Mouse (Mus musculus) testis, adult 2 months (tissue): ENCODE data around the gene Sfta2.

Source experiments
- CTCF ChIP-seq: fragments of 200-500 bp; IDR thresholded peaks from 2 replicates; pipeline ENCODE4 v1.5.1; 2012; ENCODE audit warnings: low read depth, mild to moderate bottlenecking, inconsistent platforms, low read length, moderate library complexity; ENCODE audit not compliant: control insufficient read depth, insufficient read depth, insufficient replicate concordance
- POLR2A ChIP-seq: fragments of 200-500 bp; IDR thresholded peaks from 2 replicates; pipeline ENCODE4 v1.6.1; 2012; ENCODE audit warnings: low read depth, mild to moderate bottlenecking, inconsistent platforms, low read length, moderate library complexity; ENCODE audit not compliant: control insufficient read depth

- peak; percentile 97 for TF ChIP-seq CTCF
- TF ChIP-seq POLR2A, result no peak
Observed at GRCm38 (mm10) chr17:35578211-35578610, 23.1 kb upstream of the Sfta2 start.
